Mouse (Mus musculus) midbrain, embryonic 16.5 days (tissue): ENCODE data around the gene Wls. TPM values are rescaled to one million over a fixed set of nuclear protein-coding genes. Genes with fewer than 3 reads are reported as not detected.

Source experiments
- ATAC-seq: fragments of 200-750 bp; cut with Nextera tagmentation; 2 replicates; pipeline ENCODE4 v1.8.0; 2017; ENCODE audit warnings: moderate TSS enrichment
- H3K27ac ChIP-seq: fragments of 300-500 bp; sonication (generic); 2 replicates; pipeline ENCODE4 v1.5.1; 2014; ENCODE audit warnings: mild to moderate bottlenecking, low read length, mixed read lengths
- H3K27me3 ChIP-seq: fragments of 300-500 bp; sonication (generic); 2 replicates; pipeline ENCODE4 v1.6.1; 2014; ENCODE audit warnings: low read depth, low read length, mixed read lengths; ENCODE audit not compliant: control insufficient read depth, insufficient read depth
- H3K36me3 ChIP-seq: fragments of 300-500 bp; sonication (generic); 2 replicates; pipeline ENCODE4 v1.6.1; 2014; ENCODE audit warnings: mild to moderate bottlenecking, low read length, moderate library complexity, mixed read lengths; ENCODE audit not compliant: control insufficient read depth, insufficient read depth
- H3K4me1 ChIP-seq: fragments of 300-500 bp; sonication (generic); 2 replicates; pipeline ENCODE4 v1.6.1; 2014; ENCODE audit warnings: mild to moderate bottlenecking, low read length, mixed read lengths; ENCODE audit not compliant: control insufficient read depth, insufficient read depth
- H3K4me2 ChIP-seq: fragments of 300-500 bp; sonication (generic); 2 replicates; pipeline ENCODE4 v1.6.1; 2014; ENCODE audit warnings: mild to moderate bottlenecking, low read length, mixed read lengths
- H3K4me3 ChIP-seq: fragments of 300-500 bp; sonication (generic); 2 replicates; pipeline ENCODE4 v1.5.1; 2014; ENCODE audit warnings: low read depth, mild to moderate bottlenecking, low read length, moderate library complexity, mixed read lengths
- H3K9ac ChIP-seq: fragments of 300-500 bp; sonication (generic); 2 replicates; pipeline ENCODE4 v1.6.1; 2014; ENCODE audit warnings: low read depth, low read length, mixed read lengths
- H3K9me3 ChIP-seq: fragments of 300-500 bp; sonication (generic); replicated peaks from 2 replicates; pipeline ENCODE4 v1.6.1; 2014; ENCODE audit warnings: mild to moderate bottlenecking, low read length, mixed read lengths; ENCODE audit not compliant: control insufficient read depth, poor library complexity, severe bottlenecking
- WGBS: fragments of 180-500 bp; shearing (Covaris S2); extraction: QIAGEN DNeasy Blood & Tissue Kit; methylation state at CpG from one replicate; pipeline ENCODE4 v1.1.7; 2014; 5-methylcytosine and 5-hydroxymethylcytosine counted together
- polyA plus RNA-seq: library from polyadenylated mRNA; unstranded; fragments of >200 nt; fragmentation: Nextera tagmentation; extraction: Ambion mirVana; gene quantifications from 2 replicates; pipeline ENCODE4 v1.2.1, GENCODE M21; 2015

Wls gene
- 70.4 and 80.8 TPM in 2 replicates for polyA plus RNA-seq

GRCm38 (mm10) chr3:159839481-159839880 lies at the start of gene Wls:
Gene Wls (plus strand): TSS chr3:159839672.
- Histone ChIP-seq H3K9ac (peak within 1 kb of the TSS; percentile 63), H3K4me3 (peak within 1 kb of the TSS; percentile 59), H3K27me3 (no peaks in the 10 kb centered on the region), H3K4me2 (peak within 1 kb of the TSS; percentile 85), H3K27ac (peak within 1 kb of the TSS; percentile 72), H3K4me1 (peaks cover 12% of the 10 kb centered on the region; the same call in 1 of the 2 replicates), H3K9me3 (no peaks in the 10 kb centered on the region), H3K36me3 (no peaks in the 10 kb centered on the region)
- under 1% methylated on average over 21 of the region's 21 CpGs for WGBS
- peak; percentile 90 for ATAC-seq

- Histone ChIP-seq H3K9ac (no peak overlapping the region), H3K4me3 (no peak overlapping the region), H3K9me3 (no peaks in the 10 kb centered on the region), H3K27ac (no peak overlapping the region), H3K4me2 (no peak overlapping the region), H3K27me3 (no peaks in the 10 kb centered on the region), H3K36me3 (no peaks in the 10 kb centered on the region), H3K4me1 (no peaks in the 10 kb centered on the region)
- ATAC-seq = no peak
- 7% methylated on average over 2 of the region's 2 CpGs for WGBS
These were observed 49.7 kb upstream of the Wls start for GRCm38 (mm10) chr3:159789781-159790180.

- no peaks in the 10 kb centered on the region for H3K36me3 ChIP-seq
- no peak overlapping the region for H3K4me3 ChIP-seq
- H3K9ac ChIP-seq = no peak overlapping the region
- no peak for ATAC-seq
- no peaks in the 10 kb centered on the region for H3K4me1 ChIP-seq
- no peak overlapping the region for H3K4me2 ChIP-seq
- no peaks in the 10 kb centered on the region for H3K27me3 ChIP-seq
- no peak overlapping the region for H3K27ac ChIP-seq
- no peaks in the 10 kb centered on the region for H3K9me3 ChIP-seq
These were observed 7.9 kb upstream of the Wls start for GRCm38 (mm10) chr3:159831535-159831934.

- ATAC-seq = peak; percentile 82
- Histone ChIP-seq H3K9ac (peak overlapping the region; percentile 63), H3K27ac (peak overlapping the region; percentile 72), H3K4me1 (peaks cover 12% of the 10 kb centered on the region; the same call in 1 of the 2 replicates), H3K4me2 (peak overlapping the region; percentile 85), H3K27me3 (no peaks in the 10 kb centered on the region), H3K9me3 (no peaks in the 10 kb centered on the region), H3K36me3 (no peaks in the 10 kb centered on the region), H3K4me3 (peak overlapping the region; percentile 59)
- under 1% methylated on average over 27 of the region's 27 CpGs for WGBS
These were observed 737 bp downstream of the Wls start for GRCm38 (mm10) chr3:159840002-159840816.

GRCm38 (mm10) chr3:159840817-159841390 lies 1.4 kb downstream of the Wls start:
- H3K9ac ChIP-seq = peak overlapping the region; percentile 63
- peak; percentile 37; the same call in 1 of the 2 replicates for ATAC-seq
- no peaks in the 10 kb centered on the region for H3K27me3 ChIP-seq
- no peaks in the 10 kb centered on the region for H3K36me3 ChIP-seq
- peak overlapping the region; percentile 85 for H3K4me2 ChIP-seq
- peak overlapping the region; percentile 72 for H3K27ac ChIP-seq
- no peaks in the 10 kb centered on the region for H3K9me3 ChIP-seq
- WGBS = 1% methylated on average over 12 of the region's 12 CpGs
- H3K4me1 ChIP-seq = peaks cover 12% of the 10 kb centered on the region; the same call in 1 of the 2 replicates
- H3K4me3 ChIP-seq = peak overlapping the region; percentile 59

GRCm38 (mm10) chr3:159841458-159841857 lies 2.0 kb downstream of the Wls start:
- ATAC-seq = peak; percentile 43
- peak overlapping the region; percentile 59 for H3K4me3 ChIP-seq
- peak overlapping the region; percentile 48; the same call in 1 of the 2 replicates for H3K9ac ChIP-seq
- H3K4me2 ChIP-seq = peak overlapping the region; percentile 85
- H3K27me3 ChIP-seq = no peaks in the 10 kb centered on the region
- no peak overlapping the region; the same call in 1 of the 2 replicates for H3K27ac ChIP-seq
- 13% methylated on average over 3 of the region's 3 CpGs for WGBS
- H3K4me1 ChIP-seq = peaks cover 12% of the 10 kb centered on the region; the same call in 1 of the 2 replicates
- no peaks in the 10 kb centered on the region for H3K36me3 ChIP-seq
- H3K9me3 ChIP-seq = no peaks in the 10 kb centered on the region

GRCm38 (mm10) chr3:159843135-159843534 lies 3.7 kb downstream of the Wls start:
- H3K4me2 ChIP-seq = no peak overlapping the region
- no peak overlapping the region for H3K27ac ChIP-seq
- 66% methylated on average over 4 of the region's 4 CpGs for WGBS
- H3K27me3 ChIP-seq = no peaks in the 10 kb centered on the region
- no peak for ATAC-seq
- no peak overlapping the region for H3K4me3 ChIP-seq
- no peak overlapping the region for H3K9ac ChIP-seq
- no peaks in the 10 kb centered on the region for H3K9me3 ChIP-seq
- H3K36me3 ChIP-seq = no peaks in the 10 kb centered on the region
- peaks cover 12% of the 10 kb centered on the region; the same call in 1 of the 2 replicates for H3K4me1 ChIP-seq

GRCm38 (mm10) chr3:159847410-159848016 lies 8.0 kb downstream of the Wls start:
- no peak overlapping the region for H3K9ac ChIP-seq
- H3K4me2 ChIP-seq = no peak overlapping the region
- H3K4me1 ChIP-seq = no peaks in the 10 kb centered on the region
- no peak overlapping the region for H3K4me3 ChIP-seq
- no peak overlapping the region for H3K27ac ChIP-seq
- no peaks in the 10 kb centered on the region for H3K27me3 ChIP-seq
- WGBS = 64% methylated on average over 2 of the region's 2 CpGs
- no peaks in the 10 kb centered on the region for H3K9me3 ChIP-seq
- no peaks in the 10 kb centered on the region for H3K36me3 ChIP-seq
- no peak for ATAC-seq

GRCm38 (mm10) chr3:159848156-159848555 lies 8.7 kb downstream of the Wls start:
- Histone ChIP-seq H3K4me1 (no peaks in the 10 kb centered on the region), H3K36me3 (no peaks in the 10 kb centered on the region), H3K4me3 (no peak overlapping the region), H3K9me3 (no peaks in the 10 kb centered on the region), H3K27ac (no peak overlapping the region), H3K27me3 (no peaks in the 10 kb centered on the region), H3K9ac (no peak overlapping the region), H3K4me2 (no peak overlapping the region)
- ATAC-seq = no peak
